Mouse (Mus musculus) v-Abl transformed pro-B cells (cell line): ENCODE measurements around the gene Cby1.

ENCODE experiments used
- in situ Hi-C, 2 experiments: fragments of 400-800 bp; cut with MboI; formaldehyde crosslinking; loops; one replicate each; pipeline ENCODE4 v1.15.1; 2025; ENCODE audit not compliant: unreplicated experiment in 2 of 2

Gene Cby1

DNA sequence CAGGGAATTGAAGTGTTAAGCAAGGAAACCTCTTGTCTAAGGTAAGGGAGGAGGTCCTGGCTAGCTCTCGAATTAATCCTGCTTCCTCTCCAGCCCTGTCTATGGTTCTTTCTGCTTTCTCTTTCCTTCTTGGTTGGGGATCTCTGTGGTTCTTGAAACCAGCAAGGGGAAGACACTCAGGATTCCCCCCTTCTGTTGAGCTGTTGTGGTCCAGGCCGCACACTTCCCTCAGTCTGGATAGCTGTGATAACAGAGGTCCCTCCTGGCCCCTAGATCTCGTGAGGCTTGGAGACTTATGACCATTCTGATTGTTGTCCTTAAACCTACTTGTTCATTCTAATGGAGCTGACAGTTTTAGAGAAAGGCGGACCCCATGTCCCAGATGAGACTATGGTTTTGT lies 35.5 kb downstream of the Cby1 start:
- in situ Hi-C loops = loop anchor here (25.0 kb wide), 1 partner anchor 807 kb away; the partner anchor contains the start of genes Gga1 (in 2 of the 2), Gm49510 (in 2 of the 2) and Sh3bp1 (in 2 of the 2)

DNA sequence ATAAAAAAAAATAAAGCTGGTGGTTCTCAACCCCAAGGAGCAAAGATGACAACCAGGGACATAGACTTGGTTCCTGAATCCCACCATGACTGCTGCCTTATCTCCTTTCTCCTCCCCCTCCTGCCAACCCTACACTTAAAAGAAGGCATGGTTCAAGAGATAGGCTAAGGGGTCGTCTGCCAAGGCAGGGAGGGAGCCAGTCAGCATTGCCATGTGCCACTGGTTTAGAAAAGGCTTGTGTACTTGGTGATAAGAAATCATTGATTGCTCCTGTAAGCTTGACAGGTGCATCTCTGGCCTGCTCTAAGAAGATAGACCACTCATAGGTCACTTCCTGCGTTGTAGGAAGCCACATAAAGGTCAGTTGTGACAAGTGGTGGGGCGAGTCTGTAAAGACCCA lies 36.5 kb downstream of the Cby1 start:
- in situ Hi-C loops = loop anchor here (25.0 kb wide), 1 partner anchor 808 kb away; the partner anchor contains the start of genes Gga1 (in 2 of the 2), Gm49510 (in 2 of the 2) and Sh3bp1 (in 2 of the 2)

DNA sequence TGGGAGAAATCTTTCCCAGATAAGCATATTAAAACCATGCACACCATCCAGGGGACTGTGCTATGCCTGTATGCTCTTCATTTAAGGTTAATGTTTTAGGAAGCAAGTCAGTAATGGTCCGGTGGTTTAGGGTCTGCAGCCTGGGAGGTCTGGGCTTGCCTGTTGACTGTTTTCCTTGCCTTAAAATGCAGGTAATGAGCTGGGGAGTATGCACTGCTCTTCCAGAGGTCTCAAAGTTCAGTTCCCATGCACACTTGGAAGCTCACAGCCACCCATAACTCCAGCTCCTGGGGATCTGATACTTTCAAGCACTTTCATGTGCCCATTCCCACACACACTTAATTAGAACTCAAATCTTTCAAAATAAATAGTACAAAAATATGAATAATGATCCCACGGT lies 37.5 kb downstream of the Cby1 start:
- in situ Hi-C loops = loop anchor here (25.0 kb wide), 1 partner anchor 809 kb away; the partner anchor contains the start of genes Gga1 (in 2 of the 2), Gm49510 (in 2 of the 2) and Sh3bp1 (in 2 of the 2)

DNA sequence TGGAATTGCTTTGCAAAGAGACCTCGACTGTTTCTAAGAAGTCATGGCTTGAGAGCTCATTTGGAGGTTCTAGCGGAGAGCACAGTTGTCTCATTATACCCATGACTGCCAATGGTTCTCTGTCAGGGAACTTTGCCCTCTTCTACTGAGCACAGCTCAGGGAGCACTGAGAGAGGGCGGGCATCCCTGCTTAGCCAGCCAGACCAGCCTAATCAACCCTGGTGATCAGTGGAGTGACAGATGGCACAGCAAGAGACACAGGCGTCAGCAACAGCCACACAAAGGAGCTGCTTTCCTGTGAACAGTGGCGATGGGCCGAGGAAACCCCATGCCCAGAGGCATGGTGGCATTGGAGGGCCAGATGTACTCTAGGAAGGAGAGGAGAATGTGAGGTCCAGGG lies 38.0 kb downstream of the Cby1 start:
- in situ Hi-C loops = loop anchor here (25.0 kb wide), 1 partner anchor 810 kb away; the partner anchor contains the start of genes Gga1 (in 2 of the 2), Gm49510 (in 2 of the 2) and Sh3bp1 (in 2 of the 2)

DNA sequence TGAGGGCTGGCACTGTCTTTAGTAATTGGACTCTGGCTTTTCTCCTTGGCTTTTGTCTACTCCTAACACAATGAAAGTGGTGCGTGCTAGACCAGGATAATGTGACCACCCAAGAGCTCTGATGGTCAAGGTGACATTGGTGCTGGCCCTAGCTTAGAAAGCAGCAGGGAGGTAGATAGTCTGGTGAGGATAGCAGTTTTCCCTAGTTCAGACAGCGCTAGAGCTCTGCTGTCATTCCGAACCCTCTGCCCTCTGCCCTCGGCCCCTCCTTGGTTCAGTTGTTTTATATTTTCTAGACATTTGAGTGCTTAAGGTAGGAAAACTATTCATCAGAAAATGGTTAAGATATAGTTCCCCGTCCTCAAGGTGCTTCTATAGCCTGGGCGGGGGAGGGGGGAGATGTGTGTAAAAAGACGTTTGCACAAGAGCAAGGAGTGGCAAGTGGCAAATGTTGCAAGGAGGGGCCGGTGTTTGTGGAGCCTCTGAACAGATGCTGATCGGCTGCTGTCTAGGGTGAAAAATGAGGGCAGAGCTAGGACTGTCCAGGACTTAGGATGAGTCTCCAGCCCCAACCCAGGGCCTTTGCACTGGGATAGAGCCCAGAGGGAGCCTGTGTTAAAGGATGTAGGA lies 38.7 kb downstream of the Cby1 start:
- in situ Hi-C loops = loop anchor here (25.0 kb wide), 1 partner anchor 810 kb away; the partner anchor contains the start of genes Gga1 (in 2 of the 2), Gm49510 (in 2 of the 2) and Sh3bp1 (in 2 of the 2)

DNA sequence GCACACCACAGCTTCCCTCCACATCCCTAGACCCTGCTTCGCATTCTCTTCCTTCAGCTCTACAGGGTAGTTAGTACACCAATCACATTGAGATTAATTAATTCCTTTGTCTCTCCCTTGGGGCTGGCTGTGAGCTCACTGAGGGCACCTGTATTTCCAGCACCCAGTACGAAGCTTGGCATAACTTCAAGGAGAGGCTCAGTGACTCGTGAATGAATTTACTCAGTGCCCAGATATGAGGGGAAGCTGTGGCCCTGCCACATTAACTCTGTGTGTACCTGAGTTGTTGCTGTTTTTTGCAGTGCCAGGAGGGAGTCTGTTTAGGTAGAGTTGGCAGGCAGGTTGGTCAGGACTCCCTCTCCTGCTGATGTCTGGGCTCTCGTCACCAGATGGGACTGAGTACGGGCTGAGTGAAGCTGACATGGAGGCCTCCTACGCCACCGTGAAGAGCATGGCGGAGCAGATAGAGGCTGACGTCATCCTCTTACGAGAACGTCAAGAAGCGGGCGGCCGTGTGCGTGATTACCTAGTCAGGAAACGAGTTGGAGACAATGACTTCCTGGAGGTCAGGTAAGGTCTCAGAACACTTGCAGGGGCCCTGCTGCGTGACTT lies 47.7 kb downstream of the Cby1 start:
- in situ Hi-C loops = no loop called here

DNA sequence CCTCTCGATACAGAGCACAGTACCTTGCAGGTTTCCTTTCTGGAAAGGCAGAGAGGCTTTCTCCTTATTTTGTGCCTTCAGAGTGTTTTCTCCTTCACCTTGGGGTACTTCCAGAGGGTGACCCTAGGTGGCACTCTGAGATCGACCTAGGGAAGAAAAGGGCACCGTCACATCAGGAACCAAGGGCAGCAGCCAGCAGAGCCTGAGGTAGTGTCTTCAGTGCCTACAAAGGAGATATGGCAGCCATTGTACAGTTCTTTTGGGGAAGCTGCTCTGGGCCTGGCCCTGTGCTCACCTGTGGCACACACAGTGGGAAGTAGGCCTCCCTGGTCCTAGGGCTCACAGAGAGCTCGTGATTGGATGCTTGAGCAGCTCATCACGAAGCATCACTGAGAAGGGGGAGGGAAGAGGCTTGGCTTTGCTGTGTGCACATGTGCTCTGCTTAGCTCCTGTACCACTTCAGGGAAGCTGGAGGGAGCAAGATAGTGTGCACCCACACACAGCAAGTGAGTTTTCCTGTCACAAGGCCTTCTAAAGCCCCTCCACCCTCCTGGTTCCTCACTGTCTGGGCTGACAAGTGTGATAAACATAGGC lies 49.3 kb downstream of the Cby1 start:
- in situ Hi-C loops = no loop called here

DNA sequence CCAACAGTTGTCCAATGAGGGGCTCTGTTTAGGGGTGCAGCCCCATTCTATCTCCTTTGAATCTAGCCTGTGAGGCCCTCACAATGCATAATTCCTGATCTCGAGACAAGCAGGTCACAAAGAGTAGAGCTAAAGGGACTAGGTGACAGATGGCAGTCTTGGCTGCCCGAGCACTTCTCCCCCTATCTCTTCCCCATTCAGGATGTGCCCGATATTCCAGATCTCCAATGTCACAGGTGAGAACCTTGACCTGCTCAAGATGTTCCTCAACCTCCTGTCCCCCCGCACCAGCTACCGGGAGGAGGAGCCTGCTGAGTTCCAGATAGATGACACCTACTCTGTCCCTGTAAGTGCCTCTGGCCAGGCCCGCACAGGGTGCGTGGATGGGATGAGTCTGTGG lies 56.6 kb downstream of the Cby1 start:
- in situ Hi-C loops = no loop called here

DNA sequence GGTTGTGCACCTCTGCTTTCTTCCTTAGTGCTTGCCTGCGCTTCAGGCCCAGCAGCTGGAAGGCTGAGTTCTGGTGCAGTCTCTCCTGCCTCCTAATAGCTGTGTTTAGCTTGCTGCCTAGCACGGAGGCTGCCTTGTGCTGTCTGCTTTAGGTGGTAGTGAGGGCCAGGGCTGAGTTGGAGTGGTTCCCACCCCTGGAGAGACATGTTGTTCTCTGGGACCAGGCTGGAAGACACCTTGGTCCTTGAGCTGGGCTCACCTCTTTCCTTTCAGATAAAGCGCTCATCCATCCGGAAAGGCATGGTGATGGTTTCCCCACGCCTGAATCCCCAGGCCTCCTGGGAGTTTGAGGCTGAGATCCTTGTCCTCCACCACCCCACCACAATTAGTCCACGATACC lies 57.7 kb downstream of the Cby1 start:
- in situ Hi-C loops = no loop called here
